Mouse (Mus musculus): ENCODE measurements around the gene Traf5.
A peak's percentile ranks its signal among the peaks of the same experiment; 100 is the strongest.

Gene Traf5

GRCm38 (mm10) chr1:192091806-192092772 is at the start of gene Traf5:
Gene Traf5, minus strand, starts transcription at chr1:192092559.
- peak; percentile 99 for DNase-seq

- no peak for DNase-seq
Measured at GRCm38 (mm10) chr1:192140313-192140712, 48.0 kb upstream of the Traf5 start.

DNA sequence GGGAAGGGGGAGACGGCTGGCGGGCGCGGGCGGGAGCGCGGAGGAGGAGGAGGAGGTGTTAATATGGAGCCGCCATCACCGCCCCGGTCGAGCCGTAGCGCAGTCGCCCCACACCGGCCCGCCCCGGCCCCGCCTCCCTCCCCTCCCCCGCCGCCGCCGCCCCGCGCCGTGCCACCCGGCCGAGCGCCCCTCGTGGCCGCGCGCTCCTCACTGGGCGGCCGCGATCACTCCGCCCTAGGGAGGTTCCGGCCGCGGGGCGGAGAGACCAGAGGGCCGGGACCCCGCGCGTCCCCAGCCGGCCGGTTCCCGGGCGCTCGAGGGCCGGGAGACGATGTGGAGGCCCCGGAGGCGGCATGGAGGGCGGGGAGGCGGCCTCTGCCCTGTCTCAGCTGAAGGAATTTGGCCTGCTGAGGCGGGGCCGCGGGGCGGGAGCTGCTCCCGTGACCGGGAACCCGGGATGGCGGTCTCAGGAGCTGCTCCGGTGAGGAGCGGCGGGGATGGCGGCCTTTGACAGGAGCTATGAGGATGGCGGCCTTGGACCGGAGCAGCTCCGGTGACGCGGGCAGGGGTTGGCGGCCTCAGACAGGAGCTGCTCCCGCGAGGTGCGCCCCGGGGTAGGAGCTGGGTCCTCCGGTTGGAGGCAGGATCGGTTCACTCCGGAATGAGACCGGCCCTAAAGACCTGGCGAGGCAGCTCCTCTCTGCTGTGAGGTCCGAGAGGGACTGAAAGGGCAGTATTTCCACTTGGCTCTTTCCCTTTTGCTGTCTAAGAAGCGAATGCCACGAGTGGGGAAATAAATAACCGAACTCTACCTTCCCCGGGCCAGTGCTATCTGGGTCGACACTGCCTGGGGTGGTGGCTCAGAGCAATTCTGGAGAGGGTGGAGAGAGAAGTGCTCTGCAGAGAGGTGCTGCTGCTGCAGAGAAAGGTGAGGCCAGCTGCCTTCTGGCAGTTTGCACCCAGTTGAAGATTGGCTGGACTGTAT is 45.9 kb upstream of the Traf5 start, which contains the start of gene Rcor3:
Gene Rcor3 (minus strand): TSS at position 137 of the 985 bp plus-strand sequence.
- peak; percentile 83 for DNase-seq

- DNase-seq, result no peak
Measured at GRCm38 (mm10) chr1:192137291-192137925, 45.0 kb upstream of the Traf5 start.

DNA sequence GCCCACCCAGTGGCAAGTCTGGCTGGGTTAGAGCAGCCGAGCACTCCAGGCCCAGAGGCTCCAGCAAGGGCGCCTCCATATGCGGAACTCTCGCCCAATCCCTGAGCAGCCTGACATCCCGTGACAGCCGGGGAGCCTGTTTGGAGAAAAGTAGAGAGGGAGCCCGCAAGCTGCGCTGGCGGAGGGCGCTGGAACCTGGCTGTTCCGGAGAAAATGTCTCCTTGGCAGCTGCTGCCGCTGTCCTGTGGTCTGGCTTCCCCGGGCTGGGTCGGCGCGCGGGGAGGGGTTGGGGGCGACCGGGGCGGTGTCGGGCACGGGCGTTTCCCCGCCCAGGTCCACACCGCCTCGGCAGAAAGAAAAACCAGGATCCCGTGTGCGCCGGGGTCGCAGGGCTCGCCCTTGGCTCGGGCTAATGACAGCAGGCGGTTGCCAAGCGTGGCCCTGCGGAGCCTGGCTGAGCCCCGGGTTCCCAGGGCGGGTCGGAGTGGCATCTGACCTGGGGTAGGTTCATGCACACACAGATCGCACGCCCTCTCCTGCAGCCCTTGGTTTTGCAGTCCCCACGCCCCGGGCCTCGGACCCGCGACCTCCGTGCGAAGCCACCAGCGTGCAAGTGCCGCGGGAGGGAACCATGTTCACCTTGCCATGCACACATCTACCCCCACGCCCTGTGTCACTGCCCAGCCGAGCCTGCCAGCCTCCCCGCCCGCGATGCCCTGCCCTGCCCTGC is 44.4 kb upstream of the Traf5 start:
- peak; percentile 89 for DNase-seq

DNA sequence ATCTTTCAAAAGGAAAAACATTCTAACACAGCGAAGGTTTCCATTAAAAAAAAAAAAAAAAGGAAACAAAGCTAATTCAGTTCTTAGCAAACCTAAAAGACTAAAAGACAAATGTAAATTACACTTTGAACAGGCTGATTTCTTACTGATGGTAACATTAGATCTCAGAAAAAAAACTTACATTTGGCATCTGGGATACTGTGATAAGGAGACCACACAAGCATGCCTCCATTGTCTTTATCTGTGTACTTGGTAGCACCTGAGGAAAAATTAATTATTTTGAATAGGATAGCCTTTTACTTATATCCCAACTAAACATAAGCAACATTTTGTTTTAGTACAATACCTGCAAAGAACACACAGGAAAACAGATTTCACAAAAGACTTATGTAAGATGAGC is 37.8 kb upstream of the Traf5 start:
- DNase-seq, result no peak

DNA sequence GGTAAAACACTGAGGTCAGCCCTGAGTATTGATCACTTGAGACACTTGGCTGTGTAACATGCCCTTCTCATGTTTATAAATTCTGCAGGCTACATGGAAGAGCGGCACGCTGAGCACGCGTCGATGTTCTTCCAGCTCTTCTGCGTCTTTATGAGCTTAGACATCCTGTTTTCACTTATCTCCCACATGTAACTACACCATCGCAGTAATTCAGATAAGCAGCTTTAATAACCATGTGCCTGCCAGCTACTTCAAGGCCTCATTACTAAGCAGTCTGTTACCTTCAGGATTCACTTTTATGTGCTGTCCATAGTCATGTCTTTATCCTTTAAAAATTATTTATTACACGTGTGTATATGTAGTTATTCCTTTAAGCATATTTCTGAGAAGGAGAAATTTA is 36.0 kb upstream of the Traf5 start:
- DNase-seq, result no peak

DNA sequence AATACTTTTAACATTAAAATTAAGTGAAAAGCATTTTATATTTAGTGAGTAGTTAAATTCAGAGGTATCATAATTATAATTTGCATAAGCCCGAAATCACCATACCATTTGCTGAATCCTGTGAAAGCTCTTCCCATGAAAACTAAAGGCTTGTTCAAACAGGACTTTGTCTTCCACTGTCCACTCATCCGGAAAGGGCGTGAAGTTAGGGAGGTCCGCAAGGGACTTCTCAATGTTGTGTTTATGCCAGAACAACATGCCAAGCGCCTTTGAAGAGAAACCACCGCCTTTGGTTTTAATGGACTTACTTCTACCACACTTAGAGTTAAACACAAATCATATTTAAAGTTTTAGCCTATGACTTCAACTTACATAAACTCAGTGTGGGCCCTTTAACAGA is 33.4 kb upstream of the Traf5 start:
- no peak for DNase-seq

- no peak for DNase-seq
Measured at GRCm38 (mm10) chr1:192116262-192116661, 23.9 kb upstream of the Traf5 start.

GRCm38 (mm10) chr1:192115378-192115777 is 23.0 kb upstream of the Traf5 start:
- DNase-seq, result no peak

DNA sequence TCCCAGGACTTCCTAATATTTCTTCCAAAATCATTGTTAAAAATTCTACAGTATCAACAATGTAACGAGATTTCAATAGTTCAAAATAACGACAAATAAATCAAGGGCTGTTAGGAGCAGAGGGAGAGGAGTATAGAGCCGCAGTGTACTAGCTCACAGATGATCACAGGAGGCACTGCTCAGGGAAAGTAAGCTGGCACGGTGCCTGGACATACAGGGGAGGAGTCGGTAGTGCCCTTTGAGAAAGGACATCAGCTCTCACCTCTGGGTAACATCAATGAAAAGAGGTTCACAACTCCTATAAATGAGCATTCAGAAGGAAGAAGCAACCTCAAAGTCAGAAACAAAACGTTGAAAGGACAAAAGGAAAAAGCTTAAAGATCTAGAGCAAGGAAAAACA is 16.8 kb upstream of the Traf5 start:
- DNase-seq, result no peak

DNA sequence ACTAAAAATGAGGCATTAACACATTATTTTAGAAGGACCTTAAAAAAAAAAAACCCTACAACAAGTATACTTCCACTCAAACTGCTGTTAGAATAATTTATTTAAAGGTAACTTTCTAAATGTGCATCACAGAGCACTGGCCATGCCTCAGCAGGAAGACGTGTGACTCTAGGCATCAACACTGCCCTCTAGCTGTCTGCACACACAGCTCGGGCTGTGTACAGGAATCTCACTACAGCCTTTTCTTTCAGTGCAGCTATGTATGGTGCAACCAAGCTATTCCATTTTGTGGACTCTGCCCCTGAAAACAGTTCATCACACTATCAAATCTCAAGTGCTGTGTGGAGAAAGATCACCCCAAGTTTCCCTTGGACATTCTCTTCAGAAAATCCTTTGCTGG is 15.0 kb upstream of the Traf5 start:
- peak; percentile 41 for DNase-seq

DNA sequence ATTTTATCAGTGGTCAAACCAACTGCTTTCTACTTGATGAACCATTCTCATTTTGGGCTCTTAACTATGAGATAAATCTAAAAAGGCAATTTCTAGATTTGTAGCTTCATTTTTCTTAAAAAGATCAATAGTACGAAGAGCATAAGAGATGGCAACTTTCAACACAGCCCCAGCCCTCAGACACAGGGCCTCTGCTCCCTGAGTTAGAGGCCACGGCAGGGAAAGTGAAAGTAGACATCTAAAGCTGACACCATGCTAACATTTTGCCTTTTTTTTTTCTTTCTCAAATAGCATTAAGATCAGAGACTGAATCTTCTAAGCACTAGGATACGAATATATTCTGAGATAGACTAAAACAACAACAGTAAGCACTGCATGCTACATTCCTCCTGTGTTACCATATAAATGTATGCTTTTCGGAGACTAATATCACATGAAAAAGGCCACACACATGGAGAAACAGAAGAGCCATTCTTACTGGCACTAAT is 13.6 kb upstream of the Traf5 start:
- no peak for DNase-seq

DNA sequence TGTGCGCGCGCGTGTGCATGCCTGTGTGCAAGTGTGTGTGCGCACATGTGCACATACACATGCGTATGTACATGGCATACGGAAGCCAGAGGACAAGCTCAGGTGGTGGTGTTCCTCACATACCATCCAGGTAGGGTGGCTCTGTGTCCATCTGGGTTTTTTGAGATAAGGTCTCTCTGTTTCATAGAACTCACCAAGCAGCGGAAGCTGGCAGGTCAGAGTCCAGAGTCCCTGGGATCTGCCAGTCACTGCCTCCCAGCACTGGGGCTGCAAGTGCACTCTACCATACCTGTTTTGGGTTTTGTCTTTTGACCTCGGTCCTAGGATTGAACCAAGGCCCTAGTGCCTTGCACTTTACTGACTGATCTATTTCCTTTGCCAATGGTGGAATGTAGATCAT is 11.7 kb upstream of the Traf5 start:
- DNase-seq, result no peak

DNA sequence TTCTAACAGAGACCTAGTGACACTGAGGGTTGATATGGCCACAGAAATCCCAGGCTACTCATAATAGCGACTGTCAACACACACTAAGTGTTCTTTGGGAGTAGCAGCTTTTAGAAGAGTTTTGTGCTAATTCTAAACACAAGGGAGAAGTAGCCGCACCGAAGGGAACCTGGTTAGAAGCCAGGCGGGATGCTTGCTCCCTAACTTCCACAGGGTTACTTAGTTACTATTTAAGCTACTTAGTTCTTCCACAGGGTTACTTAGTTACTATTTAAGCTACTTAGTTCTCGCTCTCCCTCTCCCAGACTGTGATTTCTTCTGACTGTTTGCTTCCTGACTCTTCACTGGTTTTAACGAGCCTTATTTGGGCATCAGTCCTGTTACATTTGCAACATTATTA is 10.8 kb upstream of the Traf5 start:
- DNase-seq, result no peak

- DNase-seq, result no peak
Measured at GRCm38 (mm10) chr1:192101359-192101758, 9.0 kb upstream of the Traf5 start.

DNA sequence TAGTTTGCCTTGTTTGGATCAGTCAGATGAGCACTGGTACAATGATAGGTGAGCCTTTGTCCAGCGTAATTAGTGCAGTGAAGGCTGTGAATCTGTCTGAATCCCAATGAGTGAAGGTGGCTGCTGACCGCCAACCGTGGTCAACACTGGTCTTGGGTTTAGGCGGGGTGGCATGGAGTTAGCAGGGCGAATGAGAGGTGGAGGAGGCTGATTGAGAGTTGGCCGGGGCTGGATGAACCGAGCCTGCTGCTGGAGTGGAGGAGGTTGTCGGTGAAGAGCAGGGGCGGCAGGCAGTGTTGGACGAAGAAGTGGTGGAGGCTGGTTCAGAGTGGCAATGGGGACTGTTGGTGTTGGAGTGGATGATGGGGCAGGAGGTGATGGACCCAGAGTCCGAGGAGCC is 8.4 kb upstream of the Traf5 start:
- no peak for DNase-seq

GRCm38 (mm10) chr1:192095626-192096025 is 3.3 kb upstream of the Traf5 start:
- DNase-seq, result no peak

DNA sequence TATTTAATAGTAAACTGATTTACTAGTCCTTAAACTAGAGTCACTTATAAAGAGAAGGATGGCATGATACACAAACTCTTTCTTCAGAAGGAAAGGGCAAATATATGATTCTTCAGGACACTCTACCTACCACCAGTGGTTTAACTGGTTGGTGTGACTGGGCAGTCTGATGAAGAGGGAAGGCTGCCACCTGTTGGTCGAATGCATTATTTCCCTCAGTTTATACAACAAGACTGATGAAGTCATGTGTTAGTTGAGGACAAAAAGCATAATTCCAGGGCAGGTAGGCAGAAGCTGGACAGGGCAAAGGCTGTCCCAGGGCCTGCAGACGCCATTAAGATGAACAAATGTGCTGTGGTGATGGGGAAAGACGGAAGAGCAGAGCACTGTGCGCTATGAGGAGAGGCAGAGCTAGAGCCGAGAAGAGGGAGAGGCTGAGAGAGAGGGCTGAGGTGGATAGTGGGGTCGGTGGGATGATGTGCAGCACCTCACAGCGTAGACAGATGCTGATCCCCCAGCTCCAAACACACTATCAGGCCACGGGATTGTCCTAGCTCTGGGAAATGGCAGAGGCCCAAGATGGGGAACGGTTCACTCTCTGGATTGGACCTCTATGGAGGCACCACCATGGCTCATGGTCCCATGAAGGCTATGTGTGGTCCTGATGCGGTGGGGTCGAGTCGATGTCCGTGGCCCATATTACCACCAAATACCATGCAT is 2.3 kb upstream of the Traf5 start:
- DNase-seq, result peak; percentile 85

DNA sequence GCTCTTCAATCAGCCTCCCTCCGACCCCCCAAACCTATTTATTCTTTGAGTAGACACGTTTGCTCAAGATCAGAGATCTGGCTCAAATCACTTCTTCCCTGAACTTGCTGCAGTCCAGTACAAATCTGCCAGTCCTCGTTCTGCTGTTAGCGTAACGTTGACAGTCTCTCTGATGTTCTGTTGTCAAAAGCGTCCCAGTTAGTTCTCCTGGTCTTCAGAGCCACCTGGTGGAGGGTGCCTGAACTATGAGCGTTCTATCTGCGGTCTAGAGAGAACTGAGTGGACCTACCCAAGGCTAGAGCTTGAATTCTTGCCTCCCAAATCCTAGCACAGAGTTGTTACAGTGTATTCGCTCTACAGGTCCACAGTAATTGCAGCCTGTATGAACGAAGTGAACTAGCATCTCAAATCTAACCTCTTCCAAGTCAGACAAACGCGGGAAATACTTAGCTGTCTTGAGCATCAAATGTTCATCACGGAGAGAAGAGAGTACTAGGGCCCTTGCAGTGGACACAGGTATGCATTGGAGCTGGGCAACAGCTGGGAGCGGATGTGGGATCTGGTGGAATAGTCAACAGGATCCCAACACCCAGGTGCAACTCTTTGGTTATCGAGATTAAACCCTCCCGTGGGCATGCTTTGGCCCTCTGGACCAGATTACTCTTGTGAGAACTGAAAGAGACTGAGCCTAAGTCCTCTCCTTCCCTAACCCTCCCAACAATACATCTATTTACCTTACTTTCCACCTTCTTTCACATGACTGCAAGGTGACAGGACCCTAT is 711 bp upstream of the Traf5 start:
- peak; percentile 93 for DNase-seq

Data from lung, postnatal 10 days (tissue).